Mouse (Mus musculus): ENCODE measurements around the gene Timp3.

DNA sequence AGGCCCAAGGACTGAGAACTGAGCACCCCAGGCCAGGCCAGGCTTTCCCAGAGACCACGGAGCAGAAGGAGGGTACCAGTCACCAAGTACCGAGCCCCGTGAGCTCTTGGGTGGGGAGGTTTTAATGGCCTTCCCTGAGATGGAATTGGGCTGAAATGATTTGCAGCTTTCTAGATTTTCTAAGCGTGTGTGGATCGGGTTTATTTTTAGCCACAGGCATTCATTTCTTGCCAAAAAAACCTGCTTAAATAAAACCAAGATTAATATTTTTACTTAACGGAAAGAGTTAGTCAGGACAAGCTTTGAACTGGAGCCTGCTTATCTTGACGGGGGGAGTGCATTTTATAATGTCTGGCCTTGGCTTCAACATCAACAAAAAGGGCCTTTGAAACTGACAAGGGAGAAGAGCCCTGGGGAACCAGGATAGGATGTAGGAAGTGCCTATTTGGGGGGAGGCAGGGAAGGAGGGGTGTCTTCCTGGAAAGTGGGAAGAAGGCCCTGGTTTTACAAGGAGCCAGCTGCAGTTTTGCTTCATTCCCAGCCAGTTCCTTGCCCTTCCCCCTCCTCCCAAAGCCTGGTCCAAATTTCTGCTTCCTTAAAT, 31.6 kb downstream of the Timp3 start:
- no peak for TF ChIP-seq MAFK (IDR thresholded peaks at IDR 0.05; ENCODE audit: insufficient read depth, low read depth, low read length)
- TF ChIP-seq ZNF384 (IDR thresholded peaks at IDR 0.05; ENCODE audit: low read depth, low read length): no peak
- no peak for TF ChIP-seq ZC3H11A (IDR thresholded peaks at IDR 0.05; ENCODE audit: borderline replicate concordance, low read depth, low read length)
- no peak for TF ChIP-seq CHD2 (IDR thresholded peaks at IDR 0.05; ENCODE audit: low read depth, low read length)
